Mouse (Mus musculus) lung, postnatal 10 days (tissue): ENCODE data around the gene Rbfox1.
A peak's percentile ranks its signal among the peaks of the same experiment; 100 is the strongest.

Source experiments
- DNase-seq: peaks from one replicate; pipeline ENCODE4 v3.0.0; 2021

The Rbfox1 gene

GRCm38 (mm10) chr16:6502219-6502618 lies 617.1 kb downstream of the Rbfox1 start:
- peak; percentile 38 for DNase-seq

GRCm38 (mm10) chr16:6503573-6504331 lies 618.6 kb downstream of the Rbfox1 start:
- peak; percentile 28 for DNase-seq

- no peak for DNase-seq
These were observed 623.8 kb downstream of the Rbfox1 start for GRCm38 (mm10) chr16:6508924-6509323.

GRCm38 (mm10) chr16:6519474-6519873 lies 634.3 kb downstream of the Rbfox1 start:
- DNase-seq, result no peak

- DNase-seq, result no peak
These were observed 640.5 kb downstream of the Rbfox1 start for GRCm38 (mm10) chr16:6525507-6526170.

- DNase-seq, result no peak
These were observed 646.3 kb downstream of the Rbfox1 start for GRCm38 (mm10) chr16:6531459-6531858.

- no peak for DNase-seq
These were observed 647.2 kb downstream of the Rbfox1 start for GRCm38 (mm10) chr16:6532077-6532995.

- DNase-seq, result no peak
These were observed 670.6 kb downstream of the Rbfox1 start for GRCm38 (mm10) chr16:6555776-6556175.

GRCm38 (mm10) chr16:6557726-6558125 lies 672.6 kb downstream of the Rbfox1 start:
- DNase-seq, result no peak

GRCm38 (mm10) chr16:6584700-6585099 lies 699.5 kb downstream of the Rbfox1 start:
- DNase-seq, result no peak

- no peak for DNase-seq
These were observed 700.0 kb downstream of the Rbfox1 start for GRCm38 (mm10) chr16:6585204-6585603.

- no peak for DNase-seq
These were observed 731.4 kb downstream of the Rbfox1 start for GRCm38 (mm10) chr16:6616526-6616925.

- DNase-seq, result no peak
These were observed 755.2 kb downstream of the Rbfox1 start for GRCm38 (mm10) chr16:6640330-6640729.

- no peak for DNase-seq
These were observed 761.8 kb downstream of the Rbfox1 start for GRCm38 (mm10) chr16:6646941-6647340.

GRCm38 (mm10) chr16:6648753-6649152 lies 763.6 kb downstream of the Rbfox1 start:
- no peak for DNase-seq

- no peak for DNase-seq
These were observed 773.4 kb downstream of the Rbfox1 start for GRCm38 (mm10) chr16:6658594-6658993.

- no peak for DNase-seq
These were observed 801.1 kb downstream of the Rbfox1 start for GRCm38 (mm10) chr16:6686076-6686757.

- DNase-seq, result no peak
These were observed 819.7 kb downstream of the Rbfox1 start for GRCm38 (mm10) chr16:6704847-6705246.

- DNase-seq, result no peak
These were observed 827.2 kb downstream of the Rbfox1 start for GRCm38 (mm10) chr16:6712341-6712740.

GRCm38 (mm10) chr16:6715245-6715644 lies 830.1 kb downstream of the Rbfox1 start:
- no peak for DNase-seq

GRCm38 (mm10) chr16:6716214-6716911 lies 831.2 kb downstream of the Rbfox1 start:
- peak; percentile 65 for DNase-seq

GRCm38 (mm10) chr16:6719027-6719426 lies 833.9 kb downstream of the Rbfox1 start:
- DNase-seq, result no peak
